Mouse (Mus musculus): ENCODE results near the gene Fer.

DNA sequence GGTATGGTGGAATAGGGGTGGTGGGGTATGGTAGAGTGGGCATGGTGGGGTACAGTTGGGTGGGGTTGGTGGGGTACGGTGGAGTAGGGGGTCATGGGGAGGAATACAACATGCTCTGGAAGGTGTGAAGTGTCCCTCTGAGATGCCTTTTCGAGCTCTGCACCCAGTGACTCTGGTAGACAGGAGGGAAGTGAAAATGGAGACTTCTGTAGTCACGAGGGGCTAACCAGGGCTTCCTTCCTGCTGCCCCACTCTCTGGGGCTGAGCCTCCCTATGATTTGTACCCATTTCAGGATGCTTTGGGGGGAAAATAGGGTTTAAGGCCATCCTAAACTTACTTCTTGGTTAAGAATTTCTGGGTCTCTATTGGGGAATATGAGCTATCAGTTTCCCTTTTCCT, 319.7 kb downstream of the Fer start:
- no peak for TF ChIP-seq POLR2A (IDR thresholded peaks at IDR 0.05; ENCODE audit: low read depth, low read length)
- no peak for TF ChIP-seq CTCF (conservative IDR thresholded peaks at IDR 0.05; ENCODE audit: insufficient read depth, insufficient read length, low read depth, low read length)

Data from kidney, adult 2 months (tissue).